Mouse (Mus musculus): Measurements from ENCODE around the gene Rnf167.
A peak's percentile ranks its signal among the peaks of the same experiment; 100 is the strongest.

Rnf167 gene

DNA sequence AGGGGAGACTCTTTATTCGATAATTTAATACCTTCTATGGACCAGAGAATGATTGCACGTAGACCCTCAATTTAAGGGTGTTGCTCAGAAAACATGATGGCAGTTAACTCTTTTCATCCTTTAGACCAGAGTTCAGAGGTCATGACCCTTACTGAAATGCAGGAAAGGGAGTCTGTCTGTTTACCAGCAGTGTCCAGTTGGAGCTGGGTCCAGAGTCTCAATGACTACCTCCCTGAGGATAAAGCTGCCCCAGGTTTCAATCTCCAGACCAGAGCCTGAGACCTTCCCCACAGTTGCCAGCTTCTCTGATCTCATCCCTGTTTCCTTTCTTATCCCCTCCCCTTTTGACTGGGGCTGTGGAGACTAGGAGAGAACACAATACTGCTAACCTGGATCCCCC lies 31.5 kb downstream of the Rnf167 start:
- DNase-seq (ENCODE audit: low read depth): no peak

DNA sequence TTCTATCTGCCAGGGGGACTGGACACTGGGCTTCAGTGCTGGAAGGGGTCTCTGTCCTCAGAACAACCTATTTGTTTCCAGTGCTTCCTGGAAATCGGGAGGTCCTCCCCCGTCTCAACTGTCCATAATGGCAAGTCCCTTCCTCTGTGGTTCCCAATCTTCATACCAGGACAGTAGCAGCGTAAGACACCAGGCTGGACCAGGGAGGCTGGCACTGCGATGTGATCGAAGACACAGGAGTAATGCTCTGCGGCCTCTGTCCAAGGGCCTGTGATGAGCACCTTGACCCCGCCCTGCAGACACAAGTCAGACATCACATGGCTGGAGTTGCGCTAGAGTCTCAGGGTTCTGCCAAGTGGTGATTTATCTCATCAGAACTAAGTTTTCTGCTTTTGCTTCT lies 32.3 kb downstream of the Rnf167 start:
- no peak for DNase-seq (ENCODE audit: low read depth)

DNA sequence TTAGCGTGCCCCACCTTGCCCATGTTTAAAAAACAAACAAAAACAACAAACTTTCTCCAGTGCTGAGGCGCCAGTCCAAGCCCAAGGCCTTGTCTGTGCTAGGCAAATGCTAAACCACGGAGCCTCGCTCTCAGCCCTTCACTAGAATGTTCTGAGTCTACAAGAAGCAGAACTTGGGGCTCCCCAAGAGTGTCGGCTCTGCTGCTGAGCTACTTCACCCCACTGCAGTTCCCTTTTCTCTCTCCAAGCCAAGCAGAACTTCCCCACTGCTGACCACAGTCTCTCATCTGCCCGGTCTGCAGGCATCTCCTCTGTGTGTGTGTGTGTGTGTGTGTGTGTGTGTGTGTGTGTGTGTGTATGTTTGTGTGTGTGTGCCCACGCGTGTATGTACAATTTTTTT lies 32.9 kb downstream of the Rnf167 start:
- no peak for DNase-seq (ENCODE audit: low read depth)

DNA sequence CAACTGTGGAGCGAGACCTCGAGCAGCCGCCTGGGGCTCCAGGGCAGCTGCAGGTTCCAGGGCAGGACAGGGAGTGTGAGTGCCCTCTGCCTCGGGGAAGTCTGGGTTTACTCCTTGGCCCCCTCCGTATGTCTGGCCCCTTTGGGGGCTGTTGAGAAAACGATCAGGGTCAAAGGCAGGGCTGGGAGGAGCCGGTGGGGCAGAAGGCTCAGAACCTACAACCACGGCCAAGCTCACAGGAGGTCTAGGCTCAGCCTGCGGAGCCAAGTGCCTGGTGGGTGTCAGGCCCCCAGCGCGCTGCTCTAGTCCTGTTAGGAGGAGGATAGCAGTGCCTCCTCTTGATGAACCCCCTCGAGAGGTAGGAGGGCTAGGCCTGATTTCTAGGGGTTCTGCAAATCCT lies 34.1 kb downstream of the Rnf167 start:
- no peak for DNase-seq (ENCODE audit: low read depth)

DNA sequence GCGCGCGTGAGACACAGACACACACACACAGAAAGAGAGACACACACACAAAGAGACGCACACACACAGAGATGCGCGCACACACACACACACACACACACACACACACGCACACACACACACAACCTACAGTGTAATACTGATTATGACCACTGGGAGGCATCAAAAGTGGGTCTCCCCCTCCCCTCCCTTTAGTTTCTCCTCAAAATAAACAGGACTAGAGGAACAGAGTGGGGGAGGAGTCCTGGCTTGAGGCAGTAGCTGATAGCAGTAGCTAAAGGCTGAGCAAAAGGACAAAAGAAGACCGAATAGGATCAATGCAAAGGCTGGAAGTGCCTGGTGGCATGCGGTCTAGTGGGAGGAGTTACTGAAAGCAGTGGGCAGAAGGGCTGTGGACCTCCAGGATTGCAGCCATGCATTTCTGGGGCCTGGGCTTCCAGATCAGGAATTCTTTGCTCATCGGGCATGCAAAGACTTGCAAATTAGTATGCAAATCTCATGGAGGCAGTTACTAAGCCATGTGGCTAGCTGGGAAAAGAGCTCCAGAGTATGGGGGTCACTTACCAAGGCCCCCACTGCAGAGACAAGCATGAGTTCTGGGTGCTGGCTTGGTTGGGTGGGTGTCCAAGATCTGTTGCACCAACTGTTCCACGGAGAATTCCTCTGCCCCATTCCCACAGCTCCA lies 35.0 kb downstream of the Rnf167 start:
- peak; percentile 78 for DNase-seq (ENCODE audit: low read depth)

DNA sequence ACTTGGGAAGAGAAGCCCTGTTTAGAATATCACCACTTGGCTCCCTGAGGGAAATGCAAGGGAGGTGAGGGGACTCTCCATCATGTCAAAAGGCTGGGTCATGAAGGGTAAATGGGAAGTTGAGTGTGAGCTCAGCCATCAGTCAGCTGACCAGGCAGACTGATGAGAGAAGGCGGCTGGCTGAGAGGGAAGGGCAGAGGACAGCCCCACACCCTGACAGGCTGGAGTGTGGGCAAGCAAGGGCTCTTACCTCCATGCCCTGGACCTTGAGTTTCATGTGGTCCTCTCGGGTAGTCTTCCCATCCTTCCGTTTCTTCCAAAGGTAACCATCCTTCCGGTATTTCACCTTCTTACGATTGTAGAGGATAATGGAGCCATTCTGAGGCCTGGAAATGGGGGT lies 36.6 kb downstream of the Rnf167 start:
- no peak for DNase-seq (ENCODE audit: low read depth)

DNA sequence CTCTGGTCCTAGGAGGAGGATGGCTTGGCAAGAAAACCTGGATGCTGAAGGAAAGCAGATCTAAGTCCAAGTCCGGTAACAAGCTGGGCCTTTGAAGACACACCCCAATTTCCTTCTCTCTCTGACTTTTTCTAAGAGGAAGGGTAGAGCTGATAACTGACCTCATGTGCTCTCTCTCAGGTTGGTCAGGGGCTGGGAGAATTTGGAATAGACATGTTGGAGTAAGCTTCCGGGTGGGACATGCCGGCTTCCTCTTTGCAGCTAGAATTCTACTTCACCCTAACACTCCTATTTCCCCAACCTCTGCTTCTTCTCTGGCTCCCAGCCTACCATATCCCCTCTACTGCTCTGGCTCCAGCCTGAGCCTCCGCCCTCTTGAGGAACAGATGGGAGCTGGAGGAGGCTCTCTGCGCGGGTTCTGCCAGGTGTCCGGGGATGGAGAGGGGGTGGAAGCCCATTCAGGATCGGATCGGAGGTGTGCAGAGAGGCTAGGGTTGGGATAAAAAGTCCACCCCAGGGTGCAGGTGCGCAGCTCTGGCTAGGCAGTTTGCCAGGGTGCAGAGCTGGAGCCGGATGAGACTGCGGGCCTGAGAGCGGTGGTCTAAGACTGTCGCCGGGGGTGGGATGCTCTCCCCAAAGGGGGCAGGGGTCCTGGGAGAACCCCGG lies 40.0 kb downstream of the Rnf167 start:
- DNase-seq (ENCODE audit: low read depth): no peak

DNA sequence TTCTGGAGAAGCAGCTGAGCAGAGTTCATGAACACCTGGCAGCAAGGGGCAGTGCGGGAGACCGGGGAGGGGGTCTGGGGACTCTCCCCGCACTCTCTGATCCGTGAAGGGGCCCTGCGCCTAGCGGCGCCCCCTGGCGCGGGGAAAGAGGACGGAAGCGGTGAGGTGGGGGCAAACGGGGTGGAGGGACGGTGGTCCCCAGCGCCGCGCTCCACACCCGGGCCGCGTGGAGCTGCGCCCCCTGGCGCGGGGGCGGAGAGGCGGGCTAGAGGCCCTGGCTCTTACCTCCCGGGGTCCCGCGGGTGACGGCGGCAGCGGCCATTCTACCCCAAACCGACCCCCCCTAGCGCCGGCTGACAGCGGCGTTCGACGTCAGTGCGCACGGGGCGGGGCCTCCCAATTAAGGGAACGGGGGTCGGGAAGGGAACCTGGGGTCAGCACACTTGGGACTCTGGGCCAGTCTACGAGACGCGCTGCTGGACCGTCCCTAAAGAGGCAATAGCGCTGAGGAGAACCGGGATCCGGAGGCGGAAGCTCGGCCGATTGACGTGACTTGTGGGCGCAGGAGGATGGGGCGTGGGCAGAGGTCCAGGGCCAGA lies 40.7 kb downstream of the Rnf167 start, which contains the start of gene Camta2:
Gene Camta2, minus strand, starts transcription at position 505 of the 599 bp plus-strand sequence.
- peak; percentile 79 for DNase-seq (ENCODE audit: low read depth)

DNA sequence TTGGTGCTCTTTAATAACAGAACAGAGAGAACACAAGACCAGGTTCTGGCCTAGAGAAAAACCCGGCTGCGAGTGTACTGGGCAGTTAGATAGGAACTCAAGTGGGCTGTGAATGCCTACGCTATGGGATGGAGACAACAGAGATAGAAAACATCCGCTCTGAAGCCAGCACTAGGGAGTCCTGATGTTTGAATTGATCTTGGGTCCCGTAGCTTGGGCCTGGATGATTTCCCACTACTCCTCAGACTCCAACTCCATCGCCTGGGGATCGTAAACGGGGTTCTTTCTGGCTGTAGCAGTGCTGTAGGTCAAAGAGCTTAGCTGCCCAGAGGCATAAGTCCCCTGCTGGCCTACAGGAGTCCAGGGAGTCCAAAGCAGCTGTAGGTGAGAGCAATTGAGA lies 41.3 kb downstream of the Rnf167 start:
- no peak for DNase-seq (ENCODE audit: low read depth)

DNA sequence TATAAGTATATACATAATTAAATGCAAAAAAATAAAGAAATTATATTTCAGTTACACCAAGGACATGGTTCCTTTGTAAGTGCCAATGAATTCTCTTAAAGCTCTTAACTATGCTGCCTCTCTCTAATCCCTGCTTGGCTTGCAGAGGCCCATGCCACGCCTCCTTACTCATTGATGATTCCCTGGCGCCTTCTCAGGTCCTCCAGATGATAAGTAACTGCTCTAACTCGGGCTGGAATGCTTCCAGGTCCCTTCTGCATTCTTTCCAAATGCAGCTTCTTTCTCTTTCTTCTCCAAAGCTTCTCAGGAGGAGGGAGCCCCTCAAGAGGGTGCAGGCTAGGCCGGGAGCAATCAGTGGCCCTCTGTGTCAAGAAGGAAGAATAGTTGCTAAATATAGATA lies 42.5 kb downstream of the Rnf167 start:
- DNase-seq (ENCODE audit: low read depth): no peak

DNA sequence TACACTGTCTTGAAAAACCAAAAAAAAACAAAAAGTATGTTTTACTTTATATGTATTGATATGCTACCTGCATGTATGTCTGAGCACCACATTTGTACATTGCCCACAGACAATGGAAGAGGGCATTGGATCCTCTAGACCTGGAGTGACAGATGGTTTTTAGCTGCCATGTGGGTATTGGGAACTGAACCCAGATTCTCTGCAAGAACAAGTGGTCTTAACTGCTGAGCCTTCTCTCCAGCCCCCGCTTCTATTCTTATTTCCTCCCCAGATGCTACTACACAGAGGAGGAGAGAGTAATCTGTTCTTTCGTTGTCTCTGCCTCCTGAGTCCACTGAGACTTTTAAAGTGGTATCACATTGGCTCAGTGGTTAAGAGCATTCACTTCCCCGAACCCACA lies 46.5 kb downstream of the Rnf167 start:
- no peak for DNase-seq (ENCODE audit: low read depth)

DNA sequence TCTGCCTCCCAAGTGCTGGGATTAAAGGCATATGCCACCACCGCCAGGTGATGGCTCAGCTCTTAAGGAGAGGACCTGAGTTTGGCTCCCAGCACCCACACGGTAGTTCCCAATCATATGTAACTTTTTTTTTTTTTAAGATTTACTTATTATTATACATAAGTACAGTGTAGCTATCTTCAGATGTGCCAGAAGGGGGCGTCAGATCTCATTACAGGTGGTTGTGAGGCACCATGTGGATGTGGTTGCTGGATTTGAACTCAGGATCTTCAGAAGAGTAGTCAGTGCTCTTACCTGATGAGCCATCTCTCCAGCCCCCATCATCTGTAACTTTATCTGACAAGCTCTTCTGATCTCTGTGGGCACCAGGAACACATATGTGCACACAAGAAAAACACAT lies 50.3 kb downstream of the Rnf167 start:
- DNase-seq (ENCODE audit: low read depth): peak; percentile 57

DNA sequence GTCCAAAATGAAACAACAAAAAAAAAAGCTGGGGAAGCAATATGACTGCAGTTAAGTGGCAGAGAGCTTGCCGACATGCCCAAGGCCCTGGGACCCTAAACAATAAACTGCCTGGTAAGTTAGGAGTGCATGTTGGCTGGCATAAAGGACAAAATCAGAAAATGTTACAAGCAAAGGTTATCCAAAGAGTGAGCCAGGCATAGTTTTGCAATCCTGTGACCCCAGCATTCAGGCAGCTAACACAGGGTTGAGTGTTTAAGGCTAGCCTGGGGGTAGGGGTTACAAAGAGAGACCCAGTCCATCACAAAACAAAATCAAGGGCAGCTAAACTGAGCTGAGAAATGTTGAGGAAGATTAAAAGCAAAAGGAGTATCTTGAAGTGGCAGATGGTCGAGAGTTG lies 52.0 kb downstream of the Rnf167 start:
- DNase-seq (ENCODE audit: low read depth): no peak

DNA sequence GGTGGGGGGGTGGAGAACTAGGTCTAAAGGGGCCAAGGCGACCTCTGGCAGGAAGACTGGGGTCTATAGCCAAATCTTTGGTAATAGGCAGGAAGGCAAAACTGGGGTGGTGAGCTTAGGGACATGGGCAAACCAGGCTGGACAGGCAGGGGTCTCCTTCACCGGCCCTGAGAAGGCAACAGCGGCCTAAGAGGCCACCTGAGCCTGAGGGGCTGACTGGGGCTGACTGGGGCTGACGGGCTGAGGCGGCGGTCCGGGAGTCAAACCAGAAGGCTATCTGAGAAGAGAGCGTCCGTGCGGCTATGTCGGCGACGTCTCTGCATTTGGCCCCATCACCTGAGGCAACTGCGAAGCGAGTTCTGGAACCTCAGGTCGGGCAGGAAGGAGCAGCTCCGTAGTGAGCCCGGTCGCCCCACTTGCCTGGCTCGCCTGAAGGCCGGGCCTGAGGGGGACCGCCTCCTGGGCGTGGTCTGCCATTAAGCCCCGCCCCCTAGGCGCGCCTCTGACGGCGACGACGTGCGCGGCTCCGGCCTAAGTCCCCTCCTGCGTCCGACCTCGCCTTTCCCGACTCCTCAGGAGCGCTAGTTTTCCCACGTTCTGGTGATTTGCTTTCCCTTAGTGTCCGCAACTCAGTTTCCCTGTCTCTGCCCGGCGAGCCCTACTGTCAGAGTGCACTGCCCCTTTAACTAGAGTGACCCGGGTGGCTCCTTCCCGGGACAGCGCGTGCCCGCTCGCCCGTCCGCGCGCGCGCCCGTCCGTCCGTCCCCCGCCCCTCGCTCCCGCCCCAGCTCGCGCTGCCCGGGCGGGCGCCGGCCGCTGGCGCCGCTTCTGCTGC lies 52.9 kb downstream of the Rnf167 start, which contains the start of the genes Inca1 and Kif1c:
Gene Inca1, minus strand, starts transcription at position 434 of the 835 bp plus-strand sequence.
Gene Kif1c, plus strand, starts transcription at position 827 of the 835 bp plus-strand sequence.
- DNase-seq (ENCODE audit: low read depth): peak; percentile 97

DNA sequence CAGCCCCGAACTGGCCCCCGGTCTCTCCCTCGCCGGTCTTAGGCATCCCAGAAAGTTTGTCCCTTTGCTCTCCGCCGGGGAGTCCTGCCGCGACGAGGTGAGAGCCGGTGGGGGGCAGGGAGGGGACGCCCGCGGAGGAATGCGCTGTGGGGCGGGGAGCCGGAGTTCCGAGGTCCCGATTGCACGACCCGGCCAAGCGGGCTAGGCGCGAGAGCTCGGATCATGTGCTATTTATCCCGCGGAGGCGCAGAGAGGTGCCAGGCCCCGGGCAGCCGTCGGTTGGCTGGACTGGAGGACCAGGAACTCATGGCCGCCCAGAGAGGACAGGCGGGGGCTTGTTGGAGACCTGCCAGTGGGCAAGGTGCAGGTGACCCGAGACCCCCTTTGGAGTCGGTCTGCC lies 53.6 kb downstream of the Rnf167 start:
- DNase-seq (ENCODE audit: low read depth): peak; percentile 68
